Mouse (Mus musculus) forebrain, embryonic 10.5 days (tissue): ENCODE data around the gene Ppm1h. TPM values are rescaled to one million over a fixed set of nuclear protein-coding genes. Genes with fewer than 3 reads are reported as not detected.

ENCODE experiments used
- DNase-seq: peaks from one replicate; pipeline ENCODE4 v3.0.0-alpha.2; 2017; ENCODE audit warnings: low spot score; ENCODE audit errors: extremely low spot score
- H3K27ac ChIP-seq: fragments of 300-500 bp; sonication (generic); 2 replicates; pipeline ENCODE4 v1.5.1; 2016; ENCODE audit warnings: mild to moderate bottlenecking
- H3K27me3 ChIP-seq: fragments of 300-500 bp; sonication (generic); 2 replicates; pipeline ENCODE4 v1.6.1; 2016; ENCODE audit warnings: mild to moderate bottlenecking; ENCODE audit not compliant: poor library complexity, severe bottlenecking
- H3K36me3 ChIP-seq: fragments of 300-500 bp; sonication (generic); replicated peaks from 2 replicates; pipeline ENCODE4 v1.6.1; 2016; ENCODE audit warnings: mild to moderate bottlenecking, moderate library complexity
- H3K4me1 ChIP-seq: fragments of 300-500 bp; sonication (generic); 2 replicates; pipeline ENCODE4 v1.6.1; 2016
- H3K4me3 ChIP-seq: fragments of 300-500 bp; sonication (generic); 2 replicates; pipeline ENCODE4 v1.5.1; 2016; ENCODE audit warnings: mild to moderate bottlenecking, moderate library complexity
- H3K9me3 ChIP-seq: fragments of 300-500 bp; sonication (generic); 2 replicates; pipeline ENCODE4 v1.6.1; 2016; ENCODE audit warnings: mild to moderate bottlenecking, moderate library complexity
- WGBS: fragments of 180-500 bp; shearing (Covaris S2); methylation state at CpG from one replicate; pipeline ENCODE4 v1.1.7; 2016; 5-methylcytosine and 5-hydroxymethylcytosine counted together
- polyA plus RNA-seq: library from polyadenylated mRNA; unstranded; fragments of >200 nt; fragmentation: Nextera tagmentation; extraction: Ambion mirVana; gene quantifications from 2 replicates; pipeline ENCODE4 v1.2.1, GENCODE M21; 2016

Gene Ppm1h
- polyA plus RNA-seq, 1 experiment from 2014 or later = 2.7 TPM

- H3K4me3 ChIP-seq = no peak overlapping the region
- no peaks in the 10 kb centered on the region for H3K27me3 ChIP-seq
- no peak for DNase-seq
- H3K36me3 ChIP-seq = no peaks in the 10 kb centered on the region
- H3K9me3 ChIP-seq = no peaks in the 10 kb centered on the region; the same call in 1 of the 2 replicates
- peaks cover 6% of the 10 kb centered on the region for H3K4me1 ChIP-seq
- WGBS = 67% methylated on average over 7 of the region's 7 CpGs
- H3K27ac ChIP-seq = no peak overlapping the region
These were observed 166.9 kb downstream of the Ppm1h start for GRCm38 (mm10) chr10:122845471-122845870.

GRCm38 (mm10) chr10:122846476-122846875, 167.9 kb downstream of the Ppm1h start:
- DNase-seq = no peak
- WGBS = 97% methylated on average over 1 of the region's 1 CpGs
- H3K36me3 ChIP-seq = no peaks in the 10 kb centered on the region

GRCm38 (mm10) chr10:122848020-122848457, 169.5 kb downstream of the Ppm1h start:
- Histone ChIP-seq H3K27me3 (no peaks in the 10 kb centered on the region), H3K9me3 (no peaks in the 10 kb centered on the region), H3K36me3 (no peaks in the 10 kb centered on the region), H3K4me1 (peaks cover 6% of the 10 kb centered on the region), H3K4me3 (no peak overlapping the region), H3K27ac (no peak overlapping the region)
- no peak for DNase-seq
- WGBS = 86% methylated on average over 2 of the region's 2 CpGs

More at GRCm38 (mm10) chr10:122846476-122846875, 167.9 kb downstream of the Ppm1h start:
- H3K27me3 ChIP-seq = no peaks in the 10 kb centered on the region
- H3K4me3 ChIP-seq = no peak overlapping the region
- H3K9me3 ChIP-seq = no peaks in the 10 kb centered on the region; the same call in 1 of the 2 replicates
- no peak overlapping the region for H3K27ac ChIP-seq
- H3K4me1 ChIP-seq = peaks cover 6% of the 10 kb centered on the region

DNA sequence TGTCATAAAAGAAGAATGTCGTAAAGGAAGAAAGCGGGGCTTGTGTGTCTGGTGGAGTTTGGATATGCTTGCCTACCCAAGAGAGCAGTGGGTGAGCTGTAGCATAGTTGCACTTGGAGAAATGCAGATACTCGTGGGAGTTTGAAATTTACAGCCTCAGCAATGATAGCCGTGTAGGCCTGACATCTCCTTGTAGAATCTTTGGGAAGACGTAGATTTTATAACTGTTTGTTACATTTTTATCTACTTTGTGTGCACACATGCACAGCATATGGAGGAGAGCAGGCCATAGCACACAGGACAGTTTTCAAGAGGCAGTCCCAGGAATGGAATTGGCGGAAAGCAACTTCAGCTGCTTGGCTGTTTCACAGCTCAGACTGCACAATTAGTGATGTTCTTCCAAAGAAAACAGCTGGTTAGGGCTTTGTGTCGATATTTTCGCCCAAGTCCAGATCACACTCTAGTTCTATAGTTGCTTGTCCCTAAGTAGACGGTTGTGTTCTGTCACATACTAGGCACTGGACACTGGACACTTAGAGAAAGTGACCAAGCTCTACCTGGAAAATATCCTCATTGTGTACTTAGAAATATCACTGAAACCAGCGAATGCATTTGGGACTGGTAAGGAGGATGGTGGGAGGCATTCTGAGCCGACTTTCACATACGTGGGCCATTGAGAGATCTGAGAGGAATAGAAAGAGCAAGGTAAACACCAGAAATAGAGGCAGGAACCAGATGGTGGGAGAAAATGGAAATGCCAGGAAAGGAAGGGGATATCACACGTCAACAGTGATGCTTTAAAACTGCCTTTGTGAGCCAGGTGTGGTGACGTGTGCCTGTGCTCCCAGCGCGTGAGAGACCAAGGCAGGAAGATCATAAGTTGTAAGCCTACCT, 173.0 kb downstream of the Ppm1h start:
- Histone ChIP-seq H3K9me3 (no peaks in the 10 kb centered on the region), H3K27me3 (no peaks in the 10 kb centered on the region), H3K36me3 (no peaks in the 10 kb centered on the region), H3K4me3 (no peak overlapping the region), H3K4me1 (peaks cover 19% of the 10 kb centered on the region), H3K27ac (no peak overlapping the region)
- DNase-seq = no peak
- WGBS = 91% methylated on average over 16 of the region's 16 CpGs

DNA sequence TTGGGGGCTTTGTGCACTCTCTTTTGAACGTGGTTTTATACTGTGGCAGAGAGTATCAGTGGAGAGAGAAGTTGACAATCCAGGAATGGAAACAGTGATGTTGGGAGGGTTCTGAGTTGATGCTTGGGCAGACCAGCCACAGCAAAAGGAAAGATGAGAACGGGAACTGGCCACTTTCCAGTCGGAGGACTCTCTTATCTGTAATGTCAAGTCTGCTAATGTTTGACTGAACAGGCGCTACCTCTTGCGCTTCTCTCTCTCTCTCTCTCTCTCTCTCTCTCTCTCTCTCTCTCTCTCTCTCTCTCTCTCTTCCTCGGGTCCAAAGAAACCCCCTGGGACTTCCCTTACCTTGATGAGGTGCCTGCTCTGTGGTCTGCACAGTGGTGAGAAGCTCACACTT, 176.0 kb downstream of the Ppm1h start:
- Histone ChIP-seq H3K27ac (no peak overlapping the region), H3K36me3 (no peaks in the 10 kb centered on the region), H3K27me3 (no peaks in the 10 kb centered on the region), H3K4me3 (no peak overlapping the region), H3K4me1 (peaks cover 13% of the 10 kb centered on the region; the same call in 1 of the 2 replicates), H3K9me3 (no peaks in the 10 kb centered on the region)
- DNase-seq = no peak
- 85% methylated on average over 6 of the region's 6 CpGs for WGBS

GRCm38 (mm10) chr10:122855149-122855548, 176.6 kb downstream of the Ppm1h start:
- H3K36me3 ChIP-seq = no peaks in the 10 kb centered on the region
- no peak overlapping the region for H3K4me3 ChIP-seq
- peaks cover 13% of the 10 kb centered on the region; the same call in 1 of the 2 replicates for H3K4me1 ChIP-seq
- no peak overlapping the region for H3K27ac ChIP-seq
- no peaks in the 10 kb centered on the region for H3K9me3 ChIP-seq
- H3K27me3 ChIP-seq = no peaks in the 10 kb centered on the region
- DNase-seq = no peak
- WGBS = 56% methylated on average over 4 of the region's 4 CpGs

- H3K4me3 ChIP-seq = no peak overlapping the region
- no peaks in the 10 kb centered on the region for H3K9me3 ChIP-seq
- H3K27me3 ChIP-seq = no peaks in the 10 kb centered on the region
- H3K36me3 ChIP-seq = no peaks in the 10 kb centered on the region
- H3K27ac ChIP-seq = peak overlapping the region; percentile 20; the same call in 1 of the 2 replicates
- WGBS = 84% methylated on average over 17 of the region's 17 CpGs
- no peak for DNase-seq
- peaks cover 13% of the 10 kb centered on the region; the same call in 1 of the 2 replicates for H3K4me1 ChIP-seq
These were observed 177.6 kb downstream of the Ppm1h start for GRCm38 (mm10) chr10:122856040-122856764.

DNA sequence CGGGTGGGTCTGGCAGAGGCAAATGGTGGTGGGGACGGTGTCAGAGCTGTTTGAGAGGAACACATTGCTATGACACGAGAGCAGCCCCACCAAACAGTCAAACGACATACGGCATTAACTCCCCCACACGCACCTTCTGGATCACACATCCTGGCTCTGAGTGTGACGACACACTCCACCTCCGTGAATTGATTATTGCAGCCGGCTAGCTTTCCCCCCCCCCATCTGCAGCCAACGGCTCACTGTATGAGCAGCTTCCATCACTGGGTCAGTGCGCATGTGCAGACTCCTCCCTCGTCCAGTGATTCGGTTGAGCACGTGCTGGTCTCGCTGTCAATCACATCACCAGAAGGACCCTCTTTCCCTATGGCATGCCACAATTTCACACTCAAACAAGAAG, 178.6 kb downstream of the Ppm1h start:
- no peaks in the 10 kb centered on the region for H3K27me3 ChIP-seq
- WGBS = 93% methylated on average over 15 of the region's 15 CpGs
- H3K27ac ChIP-seq = no peak overlapping the region
- no peak for DNase-seq
- no peak overlapping the region for H3K4me3 ChIP-seq
- no peaks in the 10 kb centered on the region for H3K36me3 ChIP-seq
- H3K9me3 ChIP-seq = no peaks in the 10 kb centered on the region
- peaks cover 17% of the 10 kb centered on the region for H3K4me1 ChIP-seq

DNA sequence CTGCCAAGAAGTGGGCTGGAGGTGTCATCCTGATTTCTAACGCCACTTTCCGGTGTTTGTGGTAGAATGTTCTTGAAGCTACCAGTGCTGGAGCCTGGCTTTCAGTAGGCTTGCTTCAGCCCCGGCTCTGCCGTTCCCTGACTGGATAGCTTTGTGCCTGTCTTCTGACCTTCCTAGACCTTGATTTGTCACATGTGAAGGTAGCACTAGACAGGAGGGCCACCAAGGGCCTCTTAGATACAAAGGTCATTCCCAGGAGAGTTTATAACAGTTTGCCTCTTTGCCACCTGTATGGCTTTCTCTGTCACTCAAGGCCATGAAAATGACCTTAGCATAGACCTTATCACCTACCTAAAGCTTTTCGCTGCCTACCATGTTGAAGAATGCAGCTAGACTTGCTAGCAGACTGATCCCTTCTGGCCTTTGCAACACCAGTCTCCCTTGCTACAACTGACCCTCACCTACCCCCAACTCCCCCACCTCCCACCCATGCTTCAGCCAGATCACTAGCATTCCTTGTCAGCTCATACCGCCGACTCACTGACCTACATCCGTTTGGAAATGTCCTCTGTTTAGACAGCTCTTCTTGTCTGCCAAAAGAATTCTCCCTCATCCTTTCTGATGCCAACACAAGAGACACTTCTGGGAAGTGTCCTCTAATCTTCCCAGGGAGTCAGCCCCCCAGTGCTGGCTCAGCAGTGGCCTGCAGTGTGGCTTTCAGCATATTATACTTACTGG, 180.5 kb downstream of the Ppm1h start:
- Histone ChIP-seq H3K4me3 (no peak overlapping the region), H3K27ac (0 out of 2 replicates have a peak overlapping the region, but pooled peaks have one; percentile 36), H3K9me3 (peaks cover 8% of the 10 kb centered on the region; the same call in 1 of the 2 replicates), H3K4me1 (peaks cover 25% of the 10 kb centered on the region), H3K27me3 (no peaks in the 10 kb centered on the region), H3K36me3 (no peaks in the 10 kb centered on the region)
- 88% methylated on average over 8 of the region's 8 CpGs for WGBS
- DNase-seq = no peak

DNA sequence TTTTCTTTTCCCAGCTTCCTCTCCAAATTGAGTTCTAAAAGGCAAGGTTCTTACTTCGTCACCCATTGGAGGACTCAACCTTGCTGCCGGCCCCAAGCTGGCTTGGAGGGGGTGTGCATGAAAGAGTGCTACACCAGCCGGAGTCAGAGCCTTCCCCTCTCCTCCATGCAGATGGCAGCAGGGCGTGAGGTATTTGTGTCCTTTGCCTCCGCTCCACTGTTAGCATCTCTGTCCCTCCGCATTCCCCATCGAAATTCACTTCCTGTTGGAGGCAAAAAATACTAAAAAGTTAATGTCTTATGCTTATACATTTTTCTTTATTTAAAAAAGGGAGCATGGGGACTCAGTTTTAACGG, 181.1 kb downstream of the Ppm1h start:
- DNase-seq = no peak
- no peak overlapping the region for H3K4me3 ChIP-seq
- peaks cover 25% of the 10 kb centered on the region for H3K4me1 ChIP-seq
- 0 out of 2 replicates have a peak overlapping the region, but pooled peaks have one; percentile 60 for H3K27ac ChIP-seq
- no peaks in the 10 kb centered on the region for H3K27me3 ChIP-seq
- peaks cover 8% of the 10 kb centered on the region; the same call in 1 of the 2 replicates for H3K9me3 ChIP-seq
- no peaks in the 10 kb centered on the region for H3K36me3 ChIP-seq
- WGBS = 68% methylated on average over 8 of the region's 8 CpGs

DNA sequence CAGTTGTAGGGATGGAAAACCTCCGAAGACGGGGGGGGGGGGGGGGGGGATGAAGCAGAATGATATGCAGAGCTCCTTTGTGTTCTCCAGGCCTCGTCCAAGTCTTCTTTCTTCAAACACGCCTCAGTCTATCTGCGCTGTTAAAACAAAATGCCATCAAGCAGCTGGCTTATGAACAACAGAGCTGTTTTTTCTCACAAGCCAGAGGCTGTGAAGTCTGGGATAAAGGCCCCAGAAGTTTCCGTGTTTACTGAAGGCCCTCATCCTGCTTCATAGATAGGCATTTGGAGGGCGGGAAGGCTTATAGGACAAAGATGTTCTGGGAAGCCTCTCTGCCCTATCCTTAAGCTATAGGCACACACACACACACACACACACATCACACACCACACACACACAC, 181.5 kb downstream of the Ppm1h start:
- Histone ChIP-seq H3K27ac (peak overlapping the region; percentile 60; the same call in 1 of the 2 replicates), H3K9me3 (peaks cover 8% of the 10 kb centered on the region; the same call in 1 of the 2 replicates), H3K36me3 (no peaks in the 10 kb centered on the region), H3K4me3 (no peak overlapping the region), H3K4me1 (peaks cover 21% of the 10 kb centered on the region), H3K27me3 (no peaks in the 10 kb centered on the region)
- DNase-seq = no peak
- 76% methylated on average over 7 of the region's 7 CpGs for WGBS

- Histone ChIP-seq H3K4me1 (peaks cover 13% of the 10 kb centered on the region), H3K27me3 (no peaks in the 10 kb centered on the region), H3K27ac (peak overlapping the region; percentile 20; the same call in 1 of the 2 replicates), H3K36me3 (no peaks in the 10 kb centered on the region), H3K9me3 (peaks cover 8% of the 10 kb centered on the region; the same call in 1 of the 2 replicates), H3K4me3 (no peak overlapping the region)
- DNase-seq = no peak
- WGBS = 89% methylated on average over 18 of the region's 18 CpGs
These were observed 183.3 kb downstream of the Ppm1h start for GRCm38 (mm10) chr10:122861696-122862385.
